Mouse (Mus musculus): ENCODE data around the gene Trp53i11.

Trp53i11 gene

DNA sequence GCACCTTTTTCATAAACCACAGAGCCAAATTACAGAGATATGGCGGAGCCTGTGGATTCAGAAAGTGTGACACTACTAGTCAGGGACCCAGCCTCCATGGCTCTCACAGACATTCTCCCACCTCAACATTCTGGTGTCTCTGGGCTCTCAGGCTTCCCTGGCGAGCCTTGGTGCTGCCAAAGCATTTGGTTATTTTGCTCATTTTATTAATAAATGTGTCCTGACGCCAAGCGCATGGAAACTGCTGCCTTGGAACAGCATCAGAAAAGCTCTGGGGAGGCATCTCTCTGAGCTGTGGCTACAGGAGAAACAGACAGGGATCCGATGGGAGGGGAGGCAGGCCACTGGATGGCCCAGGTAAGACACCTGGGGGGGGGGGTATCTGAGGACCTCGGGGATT is 15.4 kb upstream of the Trp53i11 start:
- in situ Hi-C loops (cut with MboI, MseI) = loop anchor here (10.0 kb wide), 1 partner anchor 1103 kb away; no protein-coding TSS in a partner anchor

DNA sequence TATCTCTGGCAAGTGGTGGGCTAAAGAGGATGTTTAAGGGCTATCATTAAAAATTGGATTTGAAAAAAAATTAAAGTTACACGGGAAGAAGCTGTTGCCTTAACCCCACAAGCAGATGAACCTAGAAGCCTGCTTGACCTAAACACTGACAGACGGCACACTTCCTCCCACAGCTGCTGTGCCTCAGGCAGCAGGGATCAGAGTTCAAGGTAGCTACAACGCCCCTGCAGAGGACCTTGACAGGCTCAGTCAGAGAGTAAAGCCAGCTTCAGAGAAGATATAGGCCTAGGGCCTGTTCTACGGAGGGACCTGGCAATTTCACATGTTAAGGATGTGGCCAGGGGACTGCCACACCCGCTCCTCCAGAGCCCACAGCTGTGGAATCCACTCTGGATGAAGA is 14.9 kb upstream of the Trp53i11 start:
- in situ Hi-C loops (cut with MboI, MseI) = loop anchor here (10.0 kb wide), 1 partner anchor 1102 kb away; no protein-coding TSS in a partner anchor

DNA sequence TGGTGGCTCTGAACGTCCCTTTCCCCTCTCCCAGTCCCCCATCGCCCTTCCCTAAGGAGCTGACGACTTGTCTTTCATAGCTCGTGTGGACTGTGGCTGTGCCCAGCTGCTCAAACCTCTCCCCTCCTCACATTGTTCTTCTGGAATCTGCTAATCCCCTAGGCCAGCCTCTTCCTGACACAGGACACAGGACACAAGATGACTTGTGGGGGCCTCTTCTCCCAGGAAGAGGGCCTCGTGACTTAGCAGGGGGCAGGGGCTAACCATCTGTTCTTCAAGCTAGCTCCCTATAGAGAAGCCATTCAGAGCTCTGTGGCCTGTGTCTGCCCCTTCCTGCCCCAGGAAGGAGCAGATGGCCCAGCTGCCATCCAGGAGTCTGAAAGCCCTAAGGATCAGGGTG is 13.2 kb upstream of the Trp53i11 start:
- in situ Hi-C loops (cut with MboI, MseI) = loop anchor here (10.0 kb wide), 1 partner anchor 1101 kb away; no protein-coding TSS in a partner anchor

DNA sequence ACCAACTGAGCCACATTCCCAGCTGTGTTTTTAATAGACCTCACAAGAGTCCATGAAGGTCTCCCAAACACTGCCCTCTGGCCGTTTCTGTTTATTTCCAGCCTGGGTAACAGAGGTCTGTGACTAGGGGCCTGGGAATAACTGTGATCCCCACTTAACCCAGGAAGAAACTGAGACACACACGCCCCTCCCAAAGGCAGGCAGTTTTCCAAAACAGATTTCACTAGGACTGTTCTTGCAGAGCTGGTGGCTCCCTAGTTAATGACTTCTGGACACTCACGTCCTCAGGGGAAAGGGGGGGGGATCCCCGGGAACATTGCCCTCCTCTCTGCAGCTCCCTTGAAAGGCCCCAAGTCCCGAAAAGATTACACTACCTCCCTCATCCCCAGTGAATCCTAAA is 12.1 kb upstream of the Trp53i11 start:
- in situ Hi-C loops (cut with MboI, MseI) = loop anchor here (10.0 kb wide), 1 partner anchor 1100 kb away; no protein-coding TSS in a partner anchor

DNA sequence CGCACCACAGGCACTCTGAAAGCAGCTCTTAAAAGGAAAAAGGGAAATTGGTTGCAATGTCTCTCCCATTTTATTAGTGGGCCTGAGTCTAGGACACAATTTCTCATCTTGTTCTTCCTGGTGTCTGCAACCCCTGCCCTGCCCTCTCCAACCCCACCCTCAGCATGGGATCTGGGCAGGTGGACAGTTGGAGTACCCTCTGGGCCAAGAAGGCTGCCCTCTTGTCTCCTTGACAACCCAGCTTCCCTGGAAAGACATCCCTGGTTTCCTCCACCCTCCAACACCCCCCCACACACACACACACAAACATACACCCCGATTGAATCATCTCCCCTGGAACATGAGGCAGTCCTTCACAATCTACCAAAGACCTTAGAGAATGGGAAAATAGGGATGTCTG is 11.6 kb upstream of the Trp53i11 start:
- in situ Hi-C loops (cut with MboI, MseI) = loop anchor here (10.0 kb wide), 1 partner anchor 1099 kb away; no protein-coding TSS in a partner anchor

DNA sequence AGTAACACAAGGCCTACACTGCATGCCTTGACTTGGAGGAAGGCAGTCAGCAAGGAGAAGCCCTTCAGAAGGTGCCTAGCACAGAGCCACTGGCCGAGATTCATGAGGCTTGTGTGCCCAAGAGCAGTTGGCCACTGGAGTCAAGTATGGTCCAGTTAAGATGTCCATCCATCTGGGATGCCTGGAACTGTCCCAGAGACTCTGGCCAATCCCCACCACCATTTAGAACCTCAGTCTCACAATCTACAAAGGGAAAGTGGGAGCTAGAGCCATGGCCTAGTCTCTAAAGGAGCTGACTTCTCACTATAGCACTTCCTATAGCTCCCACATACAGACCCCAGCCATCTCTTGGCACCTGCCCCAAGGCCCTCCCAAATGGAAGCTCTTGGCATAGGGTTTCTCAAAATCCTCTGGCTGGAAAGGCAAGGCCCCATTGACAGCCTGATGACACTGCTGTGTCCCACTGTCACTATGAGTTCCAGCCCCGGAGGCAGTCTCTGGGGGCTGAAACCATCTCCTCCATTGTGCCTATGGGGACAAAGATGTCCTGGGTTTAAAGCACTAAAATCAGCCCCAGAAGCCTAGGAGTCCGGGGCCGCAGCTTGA is 11.1 kb upstream of the Trp53i11 start:
- in situ Hi-C loops (cut with MboI, MseI) = loop anchor here (10.0 kb wide), 1 partner anchor 1099 kb away; no protein-coding TSS in a partner anchor

DNA sequence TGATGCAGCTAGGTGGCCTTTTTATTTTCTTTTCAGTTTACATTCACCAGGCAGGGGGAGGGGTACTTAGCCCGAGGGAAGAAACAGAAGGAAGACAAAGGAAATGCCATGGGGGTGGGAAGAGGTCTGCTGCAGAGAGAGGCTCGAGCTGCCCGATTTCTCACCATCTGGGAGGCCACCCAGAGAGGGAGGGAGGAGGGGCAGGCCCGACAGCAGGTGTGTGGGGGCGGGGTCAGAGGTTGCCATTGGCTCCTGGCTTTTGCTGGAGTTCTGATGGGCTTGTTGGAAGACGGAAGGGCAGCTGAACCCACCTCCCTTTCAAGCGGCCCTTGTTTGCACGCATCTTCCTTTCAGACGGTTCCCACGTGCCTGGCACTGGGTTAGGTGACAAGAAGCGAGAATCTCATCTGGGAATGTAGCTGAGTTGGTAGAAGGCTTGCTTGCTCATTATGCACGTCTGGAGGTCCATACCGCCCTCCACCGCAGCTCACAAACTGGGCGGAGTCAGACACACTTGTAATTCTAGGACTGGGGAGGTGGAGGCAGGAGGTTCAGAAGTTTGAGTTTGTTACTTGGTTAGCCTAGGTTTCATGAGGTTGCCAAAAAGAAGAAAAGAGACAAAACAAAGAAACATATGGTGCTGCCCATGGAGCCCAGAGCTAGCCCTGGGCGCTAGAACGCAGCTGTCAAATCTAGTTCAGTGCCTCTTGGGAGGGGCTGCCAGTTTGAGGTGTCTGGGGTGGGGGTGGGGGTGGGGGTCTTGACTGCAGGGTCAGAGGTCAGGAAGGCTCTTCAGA is 10.3 kb upstream of the Trp53i11 start:
- in situ Hi-C loops (cut with MboI, MseI) = loop anchor here (10.0 kb wide), 1 partner anchor 1098 kb away; no protein-coding TSS in a partner anchor

DNA sequence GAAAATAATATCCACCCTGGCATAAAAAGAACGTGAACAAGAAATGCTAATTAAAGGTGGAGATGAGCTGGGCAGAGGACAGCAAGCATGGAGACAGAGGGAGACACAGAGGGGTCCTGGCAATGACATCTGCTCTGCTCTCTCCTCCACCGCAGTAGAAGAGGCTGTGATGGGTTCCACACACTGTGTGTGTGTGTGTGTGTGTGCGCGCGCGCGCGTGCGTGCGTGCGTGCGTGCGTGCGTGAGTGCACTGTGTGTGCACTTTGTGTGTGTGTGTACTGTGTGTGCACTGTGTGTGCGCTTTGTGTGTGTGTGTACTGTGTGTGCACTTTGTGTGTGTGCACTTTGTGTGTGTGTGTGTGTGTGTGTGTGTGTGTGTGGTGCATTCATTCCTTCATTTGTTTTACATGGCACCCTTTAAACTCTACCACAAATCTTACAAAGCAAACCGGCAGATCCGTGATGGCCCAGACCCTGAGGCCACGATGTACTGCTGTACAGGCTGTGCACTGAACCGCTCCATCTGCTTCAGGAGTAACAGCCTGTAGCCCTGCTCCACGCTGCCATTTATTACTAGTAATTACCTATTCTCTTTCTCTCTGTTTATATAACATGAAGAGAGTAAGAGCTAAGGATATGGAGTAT is 9.6 kb upstream of the Trp53i11 start:
- in situ Hi-C loops (cut with MboI, MseI) = loop anchor here (10.0 kb wide), 1 partner anchor 1097 kb away; no protein-coding TSS in a partner anchor

DNA sequence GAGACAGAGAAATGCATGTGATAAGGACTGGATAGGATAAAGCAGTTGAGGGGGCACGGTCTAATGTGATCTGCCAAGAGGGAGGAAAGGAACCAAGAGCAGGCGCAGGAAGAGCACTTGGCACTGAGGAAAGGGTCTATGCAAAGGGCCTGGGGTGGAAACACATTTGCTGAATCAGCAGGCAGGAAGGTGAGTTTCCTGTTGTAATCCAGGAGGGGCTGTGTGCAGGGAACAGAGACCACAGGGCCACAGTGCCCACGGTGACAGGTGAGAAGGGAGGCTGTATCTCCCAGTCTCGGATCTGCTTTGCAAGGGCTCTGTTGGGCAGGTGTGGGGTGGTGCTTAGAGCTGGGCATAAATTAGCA is 9.1 kb upstream of the Trp53i11 start:
- in situ Hi-C loops (cut with MboI, MseI) = loop anchor here (10.0 kb wide), 1 partner anchor 1097 kb away; no protein-coding TSS in a partner anchor

DNA sequence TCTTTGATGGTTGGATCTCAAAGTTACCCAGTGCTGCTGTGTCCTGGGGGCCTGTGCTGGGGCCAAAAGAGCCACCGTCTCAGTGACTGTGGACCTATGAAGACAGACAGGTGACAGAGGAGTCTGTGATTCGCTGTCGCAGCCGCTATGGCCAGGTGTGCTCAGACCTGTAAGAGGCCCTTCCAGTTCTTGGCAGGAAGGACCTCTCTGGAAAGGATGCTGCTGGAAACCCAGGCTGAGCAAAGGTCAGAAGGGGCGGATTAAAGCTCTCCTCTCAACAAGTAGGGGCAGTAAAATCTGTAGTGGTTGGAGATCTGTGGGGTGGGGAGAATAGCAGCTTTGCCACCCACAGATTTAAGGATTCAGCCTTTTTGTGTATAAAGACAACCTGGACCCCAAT is 7.7 kb upstream of the Trp53i11 start:
- in situ Hi-C loops (cut with MboI, MseI) = loop anchor here (10.0 kb wide), 1 partner anchor 1095 kb away; no protein-coding TSS in a partner anchor

DNA sequence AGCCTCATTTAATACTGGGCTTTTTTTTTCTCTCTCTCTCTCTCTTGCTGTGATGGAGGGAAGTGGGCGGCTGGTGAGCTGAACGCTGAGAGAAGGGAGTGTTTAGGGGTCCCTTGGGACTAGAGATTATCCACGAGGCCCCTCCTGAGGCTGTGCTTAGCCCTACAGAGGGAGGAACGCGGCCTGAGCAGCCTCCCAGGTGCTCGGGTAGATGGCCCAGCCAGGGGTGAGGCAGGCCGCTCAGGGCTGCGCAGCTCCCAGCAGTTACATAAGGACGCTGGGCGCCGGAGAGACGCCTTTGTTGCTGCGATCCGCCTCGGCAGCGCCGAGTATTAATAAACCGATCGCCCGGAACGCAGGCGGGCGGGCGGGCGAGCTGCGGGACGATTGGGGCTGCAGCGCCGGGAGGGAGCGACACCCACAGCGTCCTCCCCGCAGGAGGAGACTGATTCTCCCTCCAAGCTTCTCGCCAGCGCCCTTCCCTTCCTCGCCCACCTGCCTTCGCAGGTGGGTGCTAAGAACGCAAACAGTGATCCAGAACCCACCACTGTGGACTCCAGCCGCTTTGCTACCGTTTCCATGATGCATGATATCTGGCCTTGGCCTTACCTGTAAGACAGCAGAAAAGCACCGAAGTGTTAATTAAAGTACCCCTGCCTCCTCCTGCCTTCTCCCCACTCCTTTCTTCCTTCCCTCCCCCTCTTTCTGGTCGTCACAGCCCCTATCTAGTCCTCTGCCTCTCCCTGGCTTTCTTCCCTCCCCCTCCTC is 7.1 kb upstream of the Trp53i11 start:
- in situ Hi-C loops (cut with MboI, MseI) = no loop called here

DNA sequence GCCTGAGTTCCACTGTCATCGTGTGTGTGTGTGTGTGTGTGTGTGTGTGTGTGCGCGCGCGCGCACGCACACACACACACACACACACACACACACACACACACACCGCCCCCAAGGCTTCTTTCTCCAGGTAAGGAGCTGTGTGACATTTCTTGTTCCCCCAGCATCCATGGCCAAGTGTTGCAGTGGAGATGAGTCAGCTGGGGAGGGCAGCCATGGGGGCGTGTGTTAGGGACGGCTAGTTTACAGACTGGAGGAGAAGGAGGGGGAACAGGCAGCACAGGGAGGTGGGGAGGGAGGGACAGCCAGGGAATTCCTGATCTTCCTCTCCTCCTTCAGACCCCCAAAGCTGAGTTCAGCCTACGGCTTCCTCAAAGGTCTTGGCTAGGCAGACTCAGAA is 4.5 kb upstream of the Trp53i11 start:
- in situ Hi-C loops (cut with MboI, MseI) = no loop called here

DNA sequence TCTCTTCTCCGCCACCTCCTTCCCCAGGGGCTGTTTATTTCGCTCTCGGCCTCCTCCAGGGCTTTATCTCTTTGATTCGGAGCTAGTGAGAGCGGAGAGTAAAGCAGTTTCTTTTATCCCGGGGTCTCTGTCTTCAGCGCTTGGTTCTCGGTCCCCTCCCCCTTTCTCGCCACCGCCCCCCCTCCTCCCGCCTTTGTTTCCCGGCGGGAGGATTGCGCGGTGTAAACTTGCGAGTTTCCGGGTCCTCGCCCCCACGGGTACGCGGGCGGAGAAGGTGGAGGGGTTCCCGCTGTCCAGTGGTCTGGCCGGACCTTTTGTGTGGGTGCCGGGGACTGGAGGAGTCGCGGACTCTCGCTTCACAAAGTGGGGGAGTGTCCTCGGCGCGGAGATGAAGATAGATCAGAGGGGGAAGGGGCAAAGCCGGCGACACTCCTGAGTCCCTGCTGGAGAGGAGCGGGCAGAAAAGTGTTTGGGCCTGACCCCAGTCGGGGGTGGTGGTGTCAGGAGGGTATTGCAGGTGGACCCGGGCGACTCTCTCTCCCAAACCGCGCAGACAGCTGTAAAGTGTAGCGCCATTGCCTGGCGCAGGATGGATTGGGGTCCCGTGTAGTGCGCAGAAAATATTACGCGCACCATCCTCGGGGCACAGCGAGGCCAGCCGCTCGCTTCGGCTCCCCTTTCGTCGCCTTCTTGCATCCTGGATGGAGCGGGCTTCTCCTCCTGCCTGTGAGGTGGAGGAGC is 842 bp downstream of the Trp53i11 start:
- in situ Hi-C loops (cut with MboI, MseI) = no loop called here

DNA sequence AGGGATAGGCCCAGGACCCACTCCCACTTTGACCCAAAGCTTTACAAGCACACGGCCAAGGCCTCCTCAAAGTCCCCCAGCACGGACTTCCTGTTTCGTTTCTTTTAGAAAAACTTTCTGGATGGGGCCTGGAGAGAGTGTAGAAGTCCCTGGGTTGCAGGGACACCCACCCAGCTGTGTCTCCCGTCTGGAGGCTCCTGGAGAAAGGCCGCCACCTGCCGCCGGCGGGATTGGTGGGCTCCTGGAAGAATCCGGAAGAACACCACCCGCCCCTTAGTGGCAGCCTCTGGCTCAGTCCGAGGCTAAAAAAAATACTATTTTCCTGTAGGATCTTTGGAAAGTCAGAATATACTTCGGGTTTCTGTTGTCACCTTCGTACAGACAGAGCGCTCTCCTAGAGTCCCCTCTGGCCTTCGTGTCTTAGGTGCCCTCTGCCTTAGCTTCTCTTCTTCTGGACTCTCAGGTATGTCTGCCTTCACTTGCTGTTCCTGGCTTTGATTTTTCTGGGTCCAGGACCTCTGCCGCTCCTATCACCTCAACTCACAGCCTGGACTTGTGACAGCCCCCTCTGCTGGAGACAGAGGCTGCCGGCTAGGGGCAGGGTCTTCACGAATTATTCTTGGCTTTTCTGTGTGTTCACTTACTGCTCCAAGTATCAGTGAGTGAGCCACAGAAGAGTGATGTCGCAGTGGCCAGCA is 1.6 kb downstream of the Trp53i11 start:
- in situ Hi-C loops (cut with MboI, MseI) = no loop called here

DNA sequence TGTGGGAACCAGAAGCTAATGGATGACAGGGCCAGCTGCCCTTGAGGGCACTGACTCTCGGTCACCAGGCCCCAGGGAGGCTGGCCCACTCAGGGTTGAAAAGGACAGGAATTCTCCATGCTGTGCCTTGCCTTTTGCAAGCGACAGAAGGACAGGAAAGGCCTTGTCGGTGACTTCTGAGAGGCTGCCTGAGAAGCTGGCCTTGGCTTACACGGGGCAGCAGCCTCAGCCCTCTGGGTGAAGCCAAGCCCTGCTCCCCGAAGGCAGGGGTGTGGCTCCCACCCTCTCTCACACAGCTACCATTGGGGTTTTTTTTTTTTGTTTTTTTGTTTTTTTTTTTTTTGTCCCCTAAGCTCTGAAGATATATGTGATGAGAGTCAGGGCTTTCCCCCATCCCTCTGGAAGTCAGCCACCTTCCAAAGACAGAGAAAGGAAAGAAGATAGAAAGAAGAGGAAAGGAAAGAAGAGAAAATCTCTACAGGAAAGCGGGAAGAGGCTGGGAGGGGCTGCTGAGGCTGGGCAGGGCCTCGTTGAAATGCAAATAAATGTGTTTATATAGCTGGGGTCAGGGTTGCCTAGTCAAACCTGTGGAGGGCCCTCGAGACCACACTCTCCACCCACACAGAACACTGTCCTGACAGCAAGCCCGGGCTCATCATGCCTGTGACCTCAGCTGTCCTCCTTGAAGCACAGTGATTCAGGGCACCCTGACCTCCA is 3.6 kb downstream of the Trp53i11 start:
- in situ Hi-C loops (cut with MboI, MseI) = loop anchor here (10.0 kb wide), 1 partner anchor 1606 kb away; no protein-coding TSS in a partner anchor

DNA sequence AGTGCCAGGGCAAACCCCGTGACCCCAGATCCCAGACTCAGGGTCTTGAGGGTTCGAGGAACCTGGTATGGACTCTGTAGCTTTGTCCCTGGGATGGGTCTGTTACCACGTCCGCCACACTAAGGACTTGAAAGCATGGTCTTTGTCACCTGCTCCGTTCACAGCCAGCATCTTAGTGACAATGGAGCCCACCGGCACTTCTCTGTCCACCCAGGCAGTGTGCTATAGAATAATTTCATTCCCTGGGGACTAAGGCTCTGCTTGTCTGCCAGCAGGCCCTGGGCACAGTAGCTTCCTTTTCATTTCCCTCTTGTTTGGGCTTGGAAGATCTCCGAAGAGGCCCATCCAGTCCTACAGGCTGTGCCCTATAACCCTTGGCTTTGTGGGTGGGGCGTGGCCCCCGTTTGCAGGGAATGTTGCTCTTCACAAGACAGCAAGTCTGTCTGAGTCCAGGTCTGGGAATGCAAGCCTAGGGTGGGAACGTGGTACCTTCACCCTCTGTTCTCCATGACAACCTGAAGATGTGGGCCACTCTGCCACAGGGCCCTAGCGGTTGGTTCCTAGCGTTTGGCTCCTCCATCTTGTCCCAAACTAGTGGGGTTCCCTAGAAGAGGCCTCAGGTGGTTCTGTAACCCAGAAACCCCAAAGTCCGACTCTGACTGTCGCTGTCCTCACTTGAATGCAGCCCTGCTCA is 4.3 kb downstream of the Trp53i11 start:
- in situ Hi-C loops (cut with MboI, MseI) = loop anchor here (10.0 kb wide), 1 partner anchor 1607 kb away; no protein-coding TSS in a partner anchor

DNA sequence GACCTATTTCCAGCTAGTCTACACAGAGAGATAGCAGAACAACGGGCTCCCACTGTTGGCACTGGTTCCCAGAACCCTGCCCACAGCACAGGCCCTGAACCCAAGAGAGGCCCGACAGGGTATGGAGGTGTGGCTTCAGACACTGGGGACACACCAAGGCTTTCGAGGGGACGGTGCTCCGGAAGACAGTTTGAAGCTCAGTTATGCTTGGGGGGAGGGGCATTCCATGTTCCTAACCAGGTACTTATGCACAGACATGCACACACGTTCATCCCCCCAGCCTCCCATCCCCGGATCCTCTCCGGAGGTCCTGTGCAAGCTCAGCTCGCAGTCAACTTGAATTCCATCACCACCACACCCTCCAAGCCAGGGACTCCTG is 4.8 kb downstream of the Trp53i11 start:
- in situ Hi-C loops (cut with MboI, MseI) = loop anchor here (10.0 kb wide), 1 partner anchor 1607 kb away; no protein-coding TSS in a partner anchor

DNA sequence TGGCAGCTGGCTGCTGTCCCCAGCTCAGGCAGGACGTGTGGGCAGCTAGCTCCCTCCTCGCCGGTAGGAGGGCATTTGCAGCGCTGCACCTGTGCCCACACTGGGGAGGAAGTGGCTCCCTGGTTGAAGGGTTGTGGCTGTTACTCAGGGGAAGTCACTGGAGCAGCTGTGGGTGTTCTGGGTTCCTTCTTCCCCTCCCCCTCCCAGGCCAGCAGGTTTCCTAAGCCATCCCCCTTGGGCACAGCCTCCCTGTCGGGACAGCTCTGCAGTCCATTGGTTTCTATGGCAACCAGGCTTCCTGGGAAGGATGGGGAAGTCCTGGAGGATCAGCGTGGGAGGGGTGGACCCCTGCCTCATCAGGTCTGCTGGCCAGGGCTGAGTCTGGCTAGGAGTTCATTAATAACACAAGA is 5.3 kb downstream of the Trp53i11 start:
- in situ Hi-C loops (cut with MboI, MseI) = loop anchor here (10.0 kb wide), 1 partner anchor 1608 kb away; no protein-coding TSS in a partner anchor

Data from T-helper 1 cell (primary cell).